Mouse (Mus musculus) thymus, postnatal 4 days (tissue): ENCODE measurements around the gene Trir.
A peak's percentile ranks its signal among the peaks of the same experiment; 100 is the strongest.

Experiments used
- DNase-seq: peaks from one replicate; pipeline ENCODE4 v3.0.0; 2021

The Trir gene

DNA sequence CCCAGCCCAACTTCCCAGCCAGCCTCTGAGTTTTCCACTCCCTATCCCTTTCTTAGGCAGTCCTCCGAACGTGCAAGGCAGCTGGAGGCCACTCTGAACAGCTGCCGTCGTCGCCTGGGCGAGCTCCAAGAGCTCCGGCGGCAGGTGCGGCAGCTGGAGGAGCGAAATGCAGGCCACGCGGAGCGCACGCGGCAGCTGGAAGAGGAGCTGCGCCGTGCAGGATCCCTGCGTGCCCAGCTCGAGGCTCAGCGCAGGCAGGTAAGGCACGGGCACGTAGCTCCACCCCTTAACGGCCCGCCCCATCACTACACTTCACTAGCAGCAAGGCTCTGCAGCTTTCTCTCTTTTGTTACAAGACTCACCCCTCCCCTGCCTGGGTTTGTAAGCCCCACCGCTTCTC is 30.9 kb upstream of the Trir start:
- DNase-seq: peak; percentile 50

DNA sequence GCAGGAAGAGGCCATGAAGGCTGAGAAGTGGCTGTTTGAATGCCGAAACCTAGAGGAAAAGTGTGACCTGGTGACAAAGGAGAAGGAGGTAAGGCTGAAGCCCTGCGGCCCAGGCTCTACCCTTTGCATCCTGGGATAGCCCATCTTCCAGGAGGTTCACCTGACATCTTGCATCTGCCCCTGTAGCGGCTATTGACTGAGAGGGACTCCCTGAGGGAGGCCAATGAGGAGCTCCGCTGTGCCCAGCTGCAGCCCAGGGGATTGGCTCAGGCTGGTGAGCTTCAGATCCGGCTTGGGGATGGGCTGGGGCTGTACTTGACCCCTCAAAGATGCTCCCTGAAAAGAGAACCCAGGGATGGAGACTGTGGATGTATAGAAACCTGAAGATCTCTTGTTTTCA is 29.6 kb upstream of the Trir start:
- no peak for DNase-seq

DNA sequence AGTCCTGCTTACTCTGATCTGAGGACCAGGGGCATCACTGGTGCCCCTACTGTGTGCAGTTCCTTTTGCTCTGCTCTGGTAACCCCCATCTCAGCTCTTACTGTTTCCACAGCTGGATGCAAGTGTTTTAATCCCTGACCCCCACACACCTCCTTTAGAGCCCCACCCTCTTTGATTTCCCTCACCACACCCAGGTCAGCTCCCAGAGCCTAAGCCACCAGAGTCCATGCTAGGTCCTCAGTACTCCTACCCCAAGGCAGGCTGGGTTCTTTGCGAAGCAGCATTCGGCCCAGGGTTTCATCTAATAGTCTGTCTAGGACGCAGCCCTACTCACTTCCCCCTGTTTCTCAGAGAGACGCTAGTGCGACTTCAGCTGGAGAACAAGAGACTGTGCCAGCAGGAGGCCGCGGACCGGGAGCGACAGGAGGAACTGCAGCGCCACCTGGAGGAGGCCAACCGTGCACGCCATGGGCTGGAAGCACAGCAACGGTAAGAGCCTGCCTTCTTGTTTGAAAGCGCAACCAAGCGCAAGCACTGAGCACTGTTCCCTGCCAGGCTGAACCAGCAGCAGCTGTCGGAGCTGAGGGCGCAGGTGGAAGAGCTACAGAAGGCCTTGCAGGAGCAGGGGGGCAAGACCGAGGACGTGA is 28.9 kb upstream of the Trir start:
- peak; percentile 99 for DNase-seq

DNA sequence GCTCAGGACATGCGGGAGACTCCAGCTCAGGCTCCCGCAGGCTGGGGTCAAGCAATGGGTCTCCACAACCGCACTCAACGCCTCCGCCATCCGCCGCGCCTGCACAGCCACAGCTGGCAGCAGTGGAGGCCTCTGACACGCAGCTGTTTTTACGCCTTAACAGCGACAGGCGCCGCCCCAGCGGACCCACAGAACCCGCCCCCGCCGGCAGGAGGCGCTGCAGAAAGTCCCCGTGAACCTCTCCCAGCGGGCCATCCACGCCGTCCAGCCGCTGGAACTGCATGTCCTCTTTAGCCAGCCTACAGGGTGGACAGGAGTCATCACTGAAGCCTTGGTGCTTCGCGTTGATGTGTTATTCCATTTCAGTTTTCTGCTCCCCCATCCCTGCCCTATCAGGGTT is 18.9 kb upstream of the Trir start:
- DNase-seq: peak; percentile 78

- peak; percentile 30 for DNase-seq
Measured at GRCm38 (mm10) chr8:85011242-85011641, 15.4 kb upstream of the Trir start.

DNA sequence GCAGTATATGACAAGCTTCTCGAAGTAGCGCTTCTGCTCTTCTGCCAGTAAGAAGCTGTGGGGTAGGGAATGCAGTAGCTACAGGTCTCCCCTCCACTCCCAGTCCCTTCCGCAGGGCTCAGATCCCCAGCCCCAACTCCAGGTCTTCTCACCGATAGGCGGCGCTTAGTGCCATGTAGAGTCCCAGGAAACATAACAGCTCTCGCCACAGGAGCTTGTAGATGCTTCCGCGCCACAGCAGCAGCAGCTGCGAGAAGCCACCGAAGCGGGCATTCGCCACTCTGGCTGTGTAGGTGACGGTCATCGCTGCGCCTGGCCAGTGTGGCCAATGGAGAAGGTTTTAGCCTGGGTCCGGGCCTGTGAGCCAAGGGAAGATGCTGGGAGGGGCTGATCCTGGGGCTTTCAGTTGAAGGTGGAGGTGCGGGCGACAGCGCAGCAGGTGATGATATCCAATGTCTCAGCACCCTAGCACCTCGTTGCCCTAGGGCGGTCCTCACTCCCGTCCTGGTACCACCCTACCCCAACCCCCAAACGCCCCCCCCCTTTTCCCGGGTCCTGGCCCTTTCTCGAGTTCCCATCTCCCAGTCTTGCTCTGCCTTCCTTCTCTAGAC is 13.3 kb upstream of the Trir start:
- peak; percentile 91 for DNase-seq

- no peak for DNase-seq
Measured at GRCm38 (mm10) chr8:85014431-85014830, 12.2 kb upstream of the Trir start, which contains the start of gene Best2. Gene Best2, minus strand, starts transcription at chr8:85014531.

DNA sequence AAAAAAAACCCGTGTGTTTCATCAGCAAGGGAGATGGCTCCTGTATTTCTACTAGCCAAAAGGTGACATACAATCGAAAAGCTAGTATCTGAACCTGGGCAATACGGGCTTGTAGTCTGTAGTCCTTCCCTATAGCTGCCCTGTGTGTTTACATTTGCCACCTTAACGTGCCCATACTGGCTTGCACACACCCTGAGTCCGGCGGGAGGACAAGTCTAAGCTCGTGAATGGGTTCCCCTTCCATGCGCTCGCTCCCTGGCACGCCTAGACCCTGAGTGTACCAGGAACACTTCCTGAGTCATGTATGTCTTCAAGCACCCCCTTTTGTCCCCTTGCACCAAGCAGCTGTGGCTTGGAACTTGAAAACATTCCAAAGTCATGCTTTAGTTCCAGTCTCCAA is 9.9 kb upstream of the Trir start:
- DNase-seq: no peak

DNA sequence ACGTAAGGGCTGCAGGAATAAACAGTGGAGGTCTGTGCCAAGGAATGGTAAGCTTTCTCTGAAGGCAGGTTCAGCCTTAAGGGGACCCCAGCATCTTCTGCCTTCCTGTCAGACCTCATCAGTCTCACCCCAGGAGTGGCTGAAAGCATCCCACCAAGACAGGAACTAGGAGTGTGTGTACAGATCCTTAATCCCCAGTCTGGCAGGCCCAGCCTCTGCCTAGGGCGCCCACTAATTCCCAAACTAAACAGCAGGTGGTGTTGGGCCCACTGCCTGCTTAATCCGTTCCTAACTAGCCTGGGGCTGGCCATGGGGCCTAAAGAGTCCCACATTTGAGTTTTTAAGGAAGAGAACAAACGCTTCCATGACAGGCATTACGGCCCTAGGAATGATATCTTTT is 9.4 kb upstream of the Trir start:
- no peak for DNase-seq

- DNase-seq: no peak
Measured at GRCm38 (mm10) chr8:85021514-85022055, 5.0 kb upstream of the Trir start.

DNA sequence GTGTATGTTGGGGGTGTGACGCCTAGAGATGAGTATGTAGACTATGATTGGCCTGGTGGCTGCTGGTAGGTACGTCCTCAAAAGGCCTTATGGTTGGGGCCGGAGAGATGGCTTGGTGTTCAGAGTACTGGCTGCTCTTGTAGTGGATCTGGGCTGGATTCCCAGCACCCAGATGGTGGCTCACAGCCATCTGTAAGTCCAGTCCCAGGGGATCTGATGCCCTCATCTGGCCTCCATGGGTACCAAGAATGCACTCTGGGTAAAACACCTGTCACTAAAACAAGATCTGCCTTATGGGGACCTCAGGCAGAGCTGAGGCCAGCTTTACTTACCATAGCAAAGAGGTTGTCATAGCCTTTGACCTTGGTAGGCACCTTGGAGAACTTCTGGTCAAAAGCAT is 2.8 kb upstream of the Trir start:
- DNase-seq: no peak

DNA sequence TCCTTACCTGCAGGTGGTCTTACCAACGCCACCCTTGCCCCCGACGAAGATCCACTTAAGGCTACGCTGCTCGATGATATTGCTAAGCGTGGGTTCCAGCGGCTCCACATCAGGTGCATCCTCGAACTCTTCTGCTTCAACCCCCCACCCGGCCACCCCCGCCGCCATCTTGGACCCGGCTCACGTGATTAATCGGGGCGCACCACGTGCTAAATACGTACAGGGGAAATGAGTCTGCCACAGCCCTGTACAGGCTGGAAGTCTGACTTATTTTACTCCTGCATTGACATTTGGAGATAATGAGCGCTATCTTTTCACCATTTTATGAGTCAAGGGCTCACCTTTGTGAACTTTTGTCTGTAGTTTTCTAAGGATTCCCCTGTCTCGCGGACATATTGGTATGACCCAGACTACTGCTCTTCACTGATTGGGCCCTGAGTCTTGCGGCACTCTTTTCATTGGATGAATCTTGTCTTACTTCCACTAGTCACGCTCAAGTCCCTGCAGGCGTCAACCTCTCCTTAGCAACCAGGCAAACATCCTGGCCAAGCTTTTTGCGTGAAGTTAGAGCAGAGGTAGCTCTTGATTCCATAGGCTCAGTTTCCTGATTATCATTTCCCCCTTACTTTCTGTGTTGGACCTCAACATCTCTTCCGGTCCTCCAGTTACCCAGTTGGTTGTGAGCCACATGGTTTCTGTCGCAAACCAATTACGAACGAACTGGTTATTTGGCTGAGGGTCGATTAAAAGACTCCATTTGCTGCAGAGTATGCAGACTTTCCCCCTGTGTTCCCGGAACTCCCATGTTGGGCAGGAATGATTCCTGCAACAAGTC is 1.3 kb upstream of the Trir start, which contains the start of gene Asna1:
Gene Asna1, minus strand, starts transcription at position 184 of the 835 bp plus-strand sequence.
- DNase-seq: peak; percentile 86

- DNase-seq: peak; percentile 42
Measured at GRCm38 (mm10) chr8:85027516-85027855, 863 bp downstream of the Trir start.

GRCm38 (mm10) chr8:85027922-85028321 is 1.3 kb downstream of the Trir start:
- no peak for DNase-seq

GRCm38 (mm10) chr8:85029271-85029670 is 2.6 kb downstream of the Trir start:
- DNase-seq: no peak

DNA sequence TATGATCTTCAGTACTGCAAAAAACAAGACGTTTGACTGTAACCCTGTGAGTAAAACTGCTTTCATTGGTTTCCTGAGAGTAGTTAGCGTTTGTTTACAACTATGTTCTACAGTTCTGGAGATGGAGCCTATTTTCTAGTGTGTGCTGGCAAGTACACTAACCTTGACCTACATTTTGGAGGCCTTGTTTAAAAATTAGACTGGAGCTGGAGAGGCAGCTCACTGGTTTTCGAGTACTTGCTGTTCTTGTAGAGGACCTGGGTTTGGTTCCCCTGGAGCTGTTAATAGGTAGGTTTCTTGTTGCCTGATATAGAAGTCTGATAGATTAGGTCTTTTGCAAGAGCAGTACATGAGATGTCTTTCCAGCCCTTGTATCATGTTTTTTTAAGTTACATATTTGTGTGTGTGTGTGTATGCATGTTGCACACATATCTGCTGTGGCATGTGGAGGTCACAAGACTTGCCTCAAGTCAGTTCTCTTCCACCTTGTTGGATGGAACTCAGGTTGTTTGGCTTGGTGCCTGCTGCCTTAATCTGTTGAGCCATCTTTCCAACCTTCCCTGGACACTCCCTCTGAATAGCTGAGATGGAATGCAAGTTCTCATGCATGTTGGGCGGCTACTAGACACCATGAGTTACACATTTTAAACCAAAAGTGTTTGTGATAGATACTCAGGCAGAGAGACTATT is 6.1 kb downstream of the Trir start:
- DNase-seq: no peak

- DNase-seq: no peak
Measured at GRCm38 (mm10) chr8:85033867-85034266, 7.2 kb downstream of the Trir start.

- DNase-seq: peak; percentile 90
Measured at GRCm38 (mm10) chr8:85034764-85035163, 8.1 kb downstream of the Trir start.

GRCm38 (mm10) chr8:85035165-85035727 is 8.6 kb downstream of the Trir start:
- DNase-seq: no peak

DNA sequence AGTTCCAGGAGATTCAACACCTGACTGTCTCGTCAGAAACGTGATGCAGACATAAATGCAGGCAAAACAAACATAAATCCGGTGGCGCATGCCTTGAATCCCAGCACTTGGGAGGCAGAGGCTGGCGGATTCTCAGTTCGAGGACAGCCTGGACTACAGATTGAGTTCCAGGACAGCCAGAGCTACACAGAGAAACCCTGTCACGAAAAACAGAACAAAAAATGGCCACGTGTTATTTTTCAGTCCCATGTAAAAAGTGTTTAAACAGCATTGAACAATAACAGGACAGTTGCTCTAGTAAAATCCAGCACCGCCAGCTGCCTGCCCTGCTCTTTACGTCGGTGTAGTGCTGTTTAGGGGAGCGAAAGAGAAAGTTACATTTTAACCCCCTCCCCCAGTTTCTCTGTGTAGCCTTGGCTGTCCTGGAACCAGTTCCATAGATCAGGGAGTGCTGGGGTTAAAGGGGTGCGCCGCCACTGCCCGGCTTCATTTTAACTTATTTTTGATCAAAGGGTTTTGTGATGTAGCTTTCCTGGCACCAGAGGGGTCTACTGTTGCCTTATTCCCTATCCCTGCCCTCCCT is 9.2 kb downstream of the Trir start:
- peak; percentile 42 for DNase-seq

DNA sequence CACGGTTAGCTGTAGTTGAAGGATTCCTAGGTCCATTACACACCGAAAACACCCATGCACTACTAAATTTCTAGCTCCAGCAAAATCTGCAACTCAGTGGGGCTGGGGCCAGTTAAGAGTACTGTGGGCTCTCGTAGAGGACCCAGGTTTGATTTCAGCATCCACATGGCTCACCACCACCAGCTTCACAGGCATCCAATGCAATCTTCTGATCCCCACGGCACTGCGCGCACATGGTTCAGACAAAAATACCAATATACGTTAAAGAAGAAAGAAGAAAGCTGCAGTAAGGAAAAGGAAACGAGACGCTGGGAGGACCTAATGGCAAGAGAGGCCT is 9.7 kb downstream of the Trir start:
- DNase-seq: no peak

- peak; percentile 84 for DNase-seq
Measured at GRCm38 (mm10) chr8:85036718-85037365, 10.2 kb downstream of the Trir start, which contains the start of gene Tnpo2. Gene Tnpo2, plus strand, starts transcription at chr8:85036915.
